Mouse (Mus musculus): ENCODE data around the gene Eif4e3.

DNA sequence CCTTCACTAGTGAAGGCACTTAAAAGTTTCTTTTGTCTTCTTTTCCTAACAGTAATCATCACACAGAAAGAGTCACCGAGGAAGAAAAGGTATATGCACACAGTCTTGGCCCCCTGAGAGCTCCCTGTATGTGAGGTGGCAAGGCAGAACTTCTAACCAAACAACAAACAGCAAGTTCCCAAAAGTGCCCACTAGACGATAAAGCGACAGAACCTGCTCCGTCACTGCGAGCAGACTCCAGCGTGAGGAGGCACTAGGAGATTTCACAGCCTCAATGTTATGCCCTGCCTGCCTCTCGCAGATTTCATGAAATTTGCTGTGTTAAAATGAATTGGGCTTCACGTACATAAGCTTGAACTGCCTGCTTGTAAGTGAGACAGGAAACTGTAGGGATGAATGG, 46.6 kb downstream of the Eif4e3 start:
- TF ChIP-seq POLR2A (IDR thresholded peaks at IDR 0.05; ENCODE audit: extremely low read depth, insufficient read depth, low read length) (no peak), CTCF (IDR thresholded peaks at IDR 0.05; ENCODE audit: extremely low read depth, insufficient read depth, low read length) (no peak)

Data from cortical plate, adult 2 months (tissue).